Mouse (Mus musculus) bone marrow, adult 2 months (tissue): Measurements from ENCODE around the gene Slc16a10.

Experiments used
- CTCF ChIP-seq: fragments of 200-500 bp; IDR thresholded peaks from 2 replicates; pipeline ENCODE4 v1.5.1; 2011; ENCODE audit warnings: low read length, control low read depth; ENCODE audit not compliant: control insufficient read depth, insufficient read depth
- POLR2A ChIP-seq: fragments of 200-500 bp; IDR thresholded peaks from 2 replicates; pipeline ENCODE4 v1.6.1; 2011; ENCODE audit warnings: low read depth, mild to moderate bottlenecking, control low read depth, low read length, borderline replicate concordance; ENCODE audit not compliant: control insufficient read depth

- no peak for TF ChIP-seq POLR2A
- no peak for TF ChIP-seq CTCF
Measured at GRCm38 (mm10) chr10:40061926-40062325, 80.1 kb downstream of the Slc16a10 start.
